8 mouse cellular contexts compared by ENCODE assay signal in the genomic region with DNA sequence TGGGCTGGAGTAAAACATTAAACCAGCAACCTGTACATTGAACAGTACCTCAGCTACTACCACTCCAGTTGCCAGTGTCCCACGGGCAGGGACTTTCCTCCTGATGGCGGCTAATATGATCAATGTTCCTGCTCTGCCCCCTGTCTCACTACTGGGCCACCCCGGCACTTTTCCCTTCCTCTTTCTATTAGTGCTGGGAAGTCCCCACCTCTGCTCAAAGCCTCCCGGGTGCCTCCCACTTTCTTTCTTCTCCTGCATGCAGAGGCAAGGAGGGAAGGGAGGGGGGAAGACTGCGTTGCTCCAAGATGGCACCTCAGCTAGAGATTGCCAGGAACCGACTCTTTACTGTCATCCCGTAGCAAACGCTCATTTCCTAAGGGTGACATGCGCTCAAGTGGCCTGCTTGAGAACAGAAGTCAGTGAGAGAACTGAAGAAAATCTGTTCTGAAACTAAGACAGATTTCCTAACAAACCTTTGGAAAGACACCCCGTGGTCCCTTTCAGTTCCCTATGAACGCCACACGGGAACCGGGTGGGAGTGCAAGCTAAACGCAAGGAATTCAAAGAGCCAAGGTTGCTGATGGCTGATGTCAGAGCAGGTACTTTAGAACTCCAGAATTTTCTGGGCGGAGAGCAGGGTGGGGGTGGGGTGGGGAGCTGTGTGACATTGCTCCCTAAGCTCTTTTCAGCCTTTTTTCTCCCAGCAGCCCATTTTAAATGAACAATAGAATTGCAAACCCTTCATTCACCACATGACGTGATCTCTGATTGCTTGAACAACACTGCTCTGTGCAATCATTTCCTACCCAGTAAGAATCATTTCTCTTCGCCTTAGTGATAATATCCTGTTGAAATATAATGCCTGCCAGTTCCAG.
DNase-seq lines count a peak whose midpoint lies in the region; ATAC-seq and TF ChIP-seq lines count a peak whose summit lies in the region.

No protein-coding gene starts in this region.

- peak overlapping the region; percentile 49 for H3K4me2 ChIP-seq in intestine, embryonic 15.5 days (replicated peaks)
- H3K4me2 ChIP-seq in limb, embryonic 13.5 days (replicated peaks), result peak overlapping the region; percentile 53

- no peak for TF ChIP-seq POLR2A in testis, adult 2 months (IDR thresholded peaks at IDR 0.05; ENCODE audit: control insufficient read depth, low read depth, low read length)

- no peaks in the 10 kb centered on the region for H3K9me3 ChIP-seq in erythroblast, embryonic 14.5 days (ENCODE audit: control insufficient read depth, low read length)
- no peaks in the 10 kb centered on the region for H3K9me3 ChIP-seq in intestine, embryonic 15.5 days
- H3K9me3 ChIP-seq in limb, embryonic 13.5 days, result no peaks in the 10 kb centered on the region
- H3K9me3 ChIP-seq in midbrain, embryonic 10.5 days (replicated peaks), result no peaks in the 10 kb centered on the region

- no peak overlapping the region for H3K9ac ChIP-seq in intestine, embryonic 15.5 days
- H3K9ac ChIP-seq in limb, embryonic 13.5 days, result peak overlapping the region; percentile 43; the same call in 1 of the 2 replicates

- DNase-seq in adrenal gland, postnatal 36 days, result peak; percentile 14 to 29
- peak; percentile 6 to 43 for DNase-seq in frontal cortex, adult 2 months (ENCODE audit: extremely low spot score in 1 of 2, low spot score in 1 of 2)
- peak; percentile 56 for DNase-seq in midbrain, embryonic 10.5 days (ENCODE audit: low spot score)

- H3K36me3 ChIP-seq in erythroblast, embryonic 14.5 days (ENCODE audit: control insufficient read depth), result no peaks in the 10 kb centered on the region
- no peaks in the 10 kb centered on the region for H3K36me3 ChIP-seq in intestine, embryonic 15.5 days
- no peaks in the 10 kb centered on the region for H3K36me3 ChIP-seq in limb, embryonic 13.5 days
- no peaks in the 10 kb centered on the region for H3K36me3 ChIP-seq in midbrain, embryonic 10.5 days
- H3K36me3 ChIP-seq in testis, adult 2 months (ENCODE audit: control insufficient read depth, insufficient read depth, low read length), result no peaks in the 10 kb centered on the region

- ATAC-seq in erythroblast, adult 5-6 weeks (replicated peaks; ENCODE audit: low FRiP score, poor library complexity, severe bottlenecking), result no peak
- peak; percentile 81 for ATAC-seq in intestine, embryonic 15.5 days
- 0 out of 2 replicates have a peak, but pooled peaks have one; percentile 51 for ATAC-seq in limb, embryonic 13.5 days (ENCODE audit: low FRiP score, low read depth)

- 23% methylated on average over 17 of the region's 17 CpGs for WGBS in intestine, embryonic 15.5 days
- 29% methylated on average over 17 of the region's 17 CpGs for WGBS in limb, embryonic 13.5 days
- 27% methylated on average over 17 of the region's 17 CpGs for WGBS in midbrain, embryonic 10.5 days

- H3K4me1 ChIP-seq in erythroblast, embryonic 14.5 days (ENCODE audit: control insufficient read depth), result no peaks in the 10 kb centered on the region
- H3K4me1 ChIP-seq in intestine, embryonic 15.5 days (replicated peaks), result no peaks in the 10 kb centered on the region
- no peaks in the 10 kb centered on the region for H3K4me1 ChIP-seq in limb, embryonic 13.5 days
- peaks cover 24% of the 10 kb centered on the region for H3K4me1 ChIP-seq in midbrain, embryonic 10.5 days
- no peaks in the 10 kb centered on the region for H3K4me1 ChIP-seq in testis, adult 2 months (ENCODE audit: control insufficient read depth, insufficient read depth, low read length)

- H3K27me3 ChIP-seq in erythroblast, embryonic 14.5 days (ENCODE audit: control insufficient read depth), result no peaks in the 10 kb centered on the region
- no peaks in the 10 kb centered on the region for H3K27me3 ChIP-seq in intestine, embryonic 15.5 days (replicated peaks)
- H3K27me3 ChIP-seq in limb, embryonic 13.5 days, result no peaks in the 10 kb centered on the region; the same call in 1 of the 2 replicates
- 0 out of 2 replicates have a peak, but pooled peaks cover 3% of the 10 kb centered on the region for H3K27me3 ChIP-seq in midbrain, embryonic 10.5 days (ENCODE audit: low read depth, poor library complexity, severe bottlenecking)
- no peaks in the 10 kb centered on the region for H3K27me3 ChIP-seq in testis, adult 2 months (ENCODE audit: control insufficient read depth, insufficient read depth, low read length)

- peak overlapping the region; percentile 64 for H3K27ac ChIP-seq in intestine, embryonic 15.5 days
- peak overlapping the region; percentile 52; the same call in 1 of the 2 replicates for H3K27ac ChIP-seq in limb, embryonic 13.5 days
- H3K27ac ChIP-seq in midbrain, embryonic 10.5 days (replicated peaks), result peak overlapping the region; percentile 86
- no peak overlapping the region for H3K27ac ChIP-seq in testis, adult 2 months (ENCODE audit: control insufficient read depth, insufficient read depth, low read depth, low read length)

- peak overlapping the region; percentile 24 for H3K4me3 ChIP-seq in erythroblast, embryonic 14.5 days (replicated peaks)
- peak overlapping the region; percentile 15 for H3K4me3 ChIP-seq in intestine, embryonic 15.5 days (replicated peaks)
- H3K4me3 ChIP-seq in limb, embryonic 13.5 days, result peak overlapping the region; percentile 29
- H3K4me3 ChIP-seq in midbrain, embryonic 10.5 days, result peak overlapping the region; percentile 44
- peak overlapping the region; percentile 42 for H3K4me3 ChIP-seq in testis, adult 2 months (ENCODE audit: control insufficient read depth, low read depth, low read length)

- no peak for TF ChIP-seq CTCF in testis, adult 2 months (IDR thresholded peaks at IDR 0.05; ENCODE audit: control insufficient read depth, insufficient read depth, insufficient replicate concordance, low read depth, low read length)
